26 mouse cellular contexts compared by ENCODE assay signal in the genomic region with DNA sequence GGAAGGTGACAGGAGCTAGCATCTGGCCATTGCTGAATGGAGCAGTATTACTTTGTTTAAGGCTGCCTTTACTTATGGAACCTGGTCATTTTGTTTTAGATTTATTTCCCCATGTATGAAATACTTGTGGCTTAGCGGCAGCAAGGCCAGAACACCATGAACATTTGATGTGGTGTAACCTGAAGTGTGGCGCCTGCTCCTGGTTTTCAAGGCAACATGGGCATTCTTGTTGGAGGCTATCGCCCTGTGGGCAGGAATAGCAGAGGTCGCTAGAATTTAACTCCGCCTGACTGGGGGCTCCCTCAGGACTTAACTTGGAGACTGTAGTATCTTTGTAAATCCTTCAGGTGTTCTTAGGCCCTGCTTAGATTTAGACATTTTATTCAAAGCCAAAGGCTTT.
DNase-seq lines count a peak whose midpoint lies in the region; ATAC-seq lines count a peak whose summit lies in the region.
"Had no signal": no experiment of that assay in that cellular context is flagged by ENCODE, and none has a peak within 500 bp of the region (broad histone marks: within the 10 kb centered on the region; RNA-seq: fewer than 3 reads in every experiment).

No protein-coding gene starts in this region.

- H3K27me3 ChIP-seq in kidney, embryonic 15.5 days = no peaks in the 10 kb centered on the region
- no peaks in the 10 kb centered on the region for H3K27me3 ChIP-seq in limb, embryonic 15.5 days
- H3K27me3 ChIP-seq: midbrain, embryonic 15.5 days; neural tube, embryonic 12.5 days had no signal

- 69% methylated on average over 5 of the region's 5 CpGs for WGBS in kidney, embryonic 15.5 days
- 48% methylated on average over 5 of the region's 5 CpGs for WGBS in limb, embryonic 15.5 days

- peaks cover 34% of the 10 kb centered on the region for H3K4me1 ChIP-seq in kidney, embryonic 15.5 days
- H3K4me1 ChIP-seq in limb, embryonic 15.5 days = peaks cover 21% of the 10 kb centered on the region
- H3K4me1 ChIP-seq: midbrain, embryonic 15.5 days had no signal

- H3K4me3 ChIP-seq in kidney, embryonic 15.5 days (replicated peaks) = no peak overlapping the region
- H3K4me3 ChIP-seq in limb, embryonic 15.5 days = no peak overlapping the region
- H3K4me3 ChIP-seq: heart, embryonic 10.5 days; hindbrain, embryonic 10.5 days; midbrain, embryonic 15.5 days; neural tube, embryonic 12.5 days had no signal

- no peak for ATAC-seq in kidney, embryonic 15.5 days (replicated peaks; ENCODE audit: low FRiP score)
- ATAC-seq in limb, embryonic 15.5 days (ENCODE audit: insufficient number of reproducible peaks, low FRiP score, low TSS enrichment, low read depth) = no peak
- ATAC-seq: forebrain, postnatal 0 days; hindbrain, postnatal 0 days; intestine, embryonic 16.5 days; midbrain, embryonic 15.5 days had no signal

- H3K36me3 ChIP-seq in kidney, embryonic 15.5 days = 0 out of 2 replicates have a peak, but pooled peaks cover 4% of the 10 kb centered on the region
- H3K36me3 ChIP-seq in limb, embryonic 15.5 days = no peaks in the 10 kb centered on the region
- H3K36me3 ChIP-seq: midbrain, embryonic 15.5 days; neural tube, embryonic 12.5 days had no signal

- DNase-seq in embryo, embryonic 11 days = peak; percentile 13
- no peak for DNase-seq in embryo, embryonic 10.5 days (ENCODE audit: low spot score)
- DNase-seq in kidney, adult 18-20 months = no peak
- DNase-seq in forelimb bud, embryonic 11.5 days (ENCODE audit: low read depth, low spot score) = peak; percentile 63
- DNase-seq in lung, postnatal 25 days (ENCODE audit: low spot score) = no peak
- no peak for DNase-seq in thymus, postnatal 25 days
- DNase-seq: adrenal gland, postnatal 10 days; cerebellum, adult 18-20 months; cerebellum, postnatal 14 days; forebrain, postnatal 0 days; left cerebral cortex, postnatal 4 days; lung, embryonic 14.5 days; lung, postnatal 36 days; retina, postnatal 1 day; right cerebral cortex, postnatal 25 days; spleen, adult 18-20 months; thymus, postnatal 36 days had no signal

- H3K9me3 ChIP-seq in kidney, embryonic 15.5 days (replicated peaks) = no peaks in the 10 kb centered on the region
- no peaks in the 10 kb centered on the region for H3K9me3 ChIP-seq in limb, embryonic 15.5 days
- H3K9me3 ChIP-seq: heart, embryonic 10.5 days; hindbrain, embryonic 10.5 days; midbrain, embryonic 15.5 days; neural tube, embryonic 12.5 days had no signal

- H3K9ac ChIP-seq in kidney, embryonic 15.5 days = no peak overlapping the region
- H3K9ac ChIP-seq in limb, embryonic 15.5 days = no peak overlapping the region
- H3K9ac ChIP-seq: forebrain, postnatal 0 days; liver, embryonic 14.5 days; lung, embryonic 14.5 days; midbrain, embryonic 15.5 days; neural tube, embryonic 12.5 days had no signal

- H3K4me2 ChIP-seq in kidney, embryonic 15.5 days = no peak overlapping the region
- H3K4me2 ChIP-seq in limb, embryonic 15.5 days = no peak overlapping the region
- H3K4me2 ChIP-seq: lung, embryonic 14.5 days; midbrain, embryonic 15.5 days; neural tube, embryonic 12.5 days had no signal

- H3K27ac ChIP-seq in kidney, embryonic 15.5 days = peak overlapping the region; percentile 80
- H3K27ac ChIP-seq in limb, embryonic 15.5 days = peak overlapping the region; percentile 57
- H3K27ac ChIP-seq: hindbrain, embryonic 10.5 days; hindbrain, postnatal 0 days; liver, embryonic 14.5 days; midbrain, embryonic 15.5 days; neural tube, embryonic 12.5 days had no signal

Comparison
In these comparisons a context has a peak if more than half of its experiments do, and no peak if none do; other contexts are left out.
1. DNase-seq: peak in embryo, embryonic 11 days (single experiment) and forelimb bud, embryonic 11.5 days (single experiment); none in embryo, embryonic 10.5 days (single experiment), kidney, adult 18-20 months (single experiment), lung, postnatal 25 days (single experiment) and thymus, postnatal 25 days (single experiment).